Mouse (Mus musculus) left cerebral cortex, postnatal 10 days (tissue): ENCODE data around the gene Nckap5l. TPM values are rescaled to one million over a fixed set of nuclear protein-coding genes. Genes with fewer than 3 reads are reported as not detected.
A peak's percentile ranks its signal among the peaks of the same experiment; 100 is the strongest.
"Not testable (repeated sequence)": the region's sequence is repeated elsewhere in the genome, so short reads cannot be mapped to it uniquely, and the experiment has no call there.

Experiments
- DNase-seq, 2 experiments: peaks; one replicate each; pipeline ENCODE4 v3.0.0; 2021 to 2022; ENCODE audit warnings: low spot score in 2 of 2, mixed read lengths in 1 of 2; ENCODE audit errors: extremely low spot score in 1 of 2
- intact Hi-C: fragments of 180-260 bp; cut with DNase I; formaldehyde crosslinking; loops from one replicate; pipeline ENCODE4 v1.15.1; 2025
- total RNA-seq, 2 experiments: library from RNA; stranded (reverse); gene quantifications; 2 replicates each; pipeline ENCODE4 v1.2.3; 2021

Nckap5l gene
- total RNA-seq, 2 experiments from 2014 or later, result 35.8 to 38.3 TPM

DNA sequence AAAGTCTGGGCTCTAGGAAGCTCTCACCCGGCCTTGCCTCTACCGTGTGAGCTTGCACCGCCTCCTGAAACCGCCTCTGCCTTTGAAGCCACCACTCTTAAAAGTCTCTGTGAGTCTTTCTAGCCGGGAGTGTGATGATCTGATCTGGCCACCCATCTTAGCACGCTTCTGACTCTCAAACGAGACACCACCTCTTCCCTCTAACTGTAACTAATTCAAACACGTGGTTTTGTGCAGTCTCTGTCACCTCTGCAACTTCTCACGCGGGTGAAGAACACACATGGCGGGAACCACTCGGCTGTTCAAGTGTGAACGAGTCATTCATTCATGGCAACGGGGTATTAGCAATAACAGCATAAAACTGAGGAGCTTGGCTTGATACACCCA is 14.1 kb upstream of the Nckap5l start:
- intact Hi-C loops, result loop anchor here (10.0 kb wide), 1 partner anchor 157 kb away; no protein-coding TSS in a partner anchor
- DNase-seq, result no peak

DNA sequence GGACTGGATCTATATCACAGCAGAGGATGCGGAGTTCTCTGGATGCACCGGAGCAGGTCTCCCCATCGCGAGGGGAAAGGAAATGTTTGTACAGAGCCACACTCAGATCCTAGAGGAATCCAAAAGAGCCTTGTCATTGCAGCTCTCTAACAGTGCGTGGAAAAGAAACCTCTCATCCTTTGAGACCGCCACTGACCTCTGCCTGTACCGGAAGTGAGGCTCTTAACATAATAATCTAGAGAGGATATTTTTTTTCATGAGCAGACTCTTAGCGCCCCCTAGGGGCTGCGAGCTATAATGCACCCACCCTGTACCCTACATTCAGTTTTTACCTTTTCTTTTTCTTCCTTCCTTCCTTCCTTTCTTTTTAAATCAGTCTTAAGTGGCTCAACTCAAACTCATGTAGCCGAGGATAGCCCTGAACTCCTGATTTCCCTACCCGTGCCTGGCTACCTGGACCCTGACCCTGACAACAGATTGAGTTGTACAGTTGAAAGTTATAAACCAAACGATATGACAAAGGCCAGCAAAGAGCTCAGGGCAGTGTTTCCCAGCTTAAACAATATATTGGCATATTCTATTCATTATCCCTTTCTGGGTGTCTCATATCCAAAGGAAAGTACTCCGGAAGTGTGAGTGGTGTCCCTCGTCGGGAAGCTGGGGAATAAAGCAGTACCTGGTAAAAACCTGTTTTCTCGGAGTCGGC is 13.6 kb upstream of the Nckap5l start:
- intact Hi-C loops, result loop anchor here (10.0 kb wide), 1 partner anchor 156 kb away; no protein-coding TSS in a partner anchor
- peak in 1 of 2 experiments; percentile 60 for DNase-seq

DNA sequence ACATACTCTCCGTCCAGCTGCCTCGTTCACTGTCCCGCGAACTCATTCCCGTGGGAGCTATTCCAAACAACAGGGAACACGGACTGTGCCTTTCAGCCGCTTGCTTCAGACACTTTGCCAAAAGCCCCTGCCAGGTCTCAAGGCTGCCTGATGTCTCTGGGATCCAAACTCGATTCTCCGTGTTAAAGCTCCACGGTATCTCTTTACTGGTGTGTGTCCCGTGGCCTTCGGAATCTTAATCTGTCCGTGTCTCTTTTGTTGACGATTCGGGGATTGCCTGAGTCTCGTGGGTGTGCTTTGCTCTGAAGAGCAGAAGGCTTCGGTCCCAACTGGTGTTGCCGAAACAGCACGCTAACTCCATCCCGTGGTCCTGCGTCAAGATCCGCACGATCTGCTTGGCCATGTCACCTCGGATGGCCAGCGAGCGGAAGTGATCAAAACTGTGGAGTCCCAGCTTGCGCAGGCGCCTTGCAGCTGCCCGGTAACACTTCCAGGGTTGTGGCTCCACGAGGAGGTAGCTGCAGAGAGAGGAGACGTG is 12.7 kb upstream of the Nckap5l start:
- DNase-seq, result peak in 1 of 2 experiments; percentile 38
- intact Hi-C loops, result loop anchor here (10.0 kb wide), 1 partner anchor 155 kb away; no protein-coding TSS in a partner anchor

DNA sequence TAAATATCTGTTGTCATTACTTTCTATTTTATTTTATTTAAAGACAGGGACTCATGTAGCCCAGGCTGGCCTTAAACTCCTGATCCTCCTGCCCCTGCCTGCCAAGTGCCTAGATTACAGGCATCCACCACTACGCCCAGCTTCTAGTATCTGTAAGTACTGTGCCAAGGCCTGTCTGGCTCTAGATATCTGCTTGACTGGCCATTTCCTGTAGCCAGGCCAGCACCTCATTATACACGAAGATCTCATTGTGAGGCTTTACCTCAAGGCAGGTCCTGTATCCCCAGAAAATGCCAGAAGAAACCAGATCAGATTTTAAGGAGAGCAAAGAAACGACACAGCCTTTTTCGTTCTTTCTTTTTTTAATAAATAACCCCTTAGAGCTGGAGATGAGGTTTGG is 12.2 kb upstream of the Nckap5l start:
- intact Hi-C loops, result loop anchor here (1.0 to 10.0 kb wide), 2 partner anchors 53 to 155 kb away; no protein-coding TSS in a partner anchor

DNA sequence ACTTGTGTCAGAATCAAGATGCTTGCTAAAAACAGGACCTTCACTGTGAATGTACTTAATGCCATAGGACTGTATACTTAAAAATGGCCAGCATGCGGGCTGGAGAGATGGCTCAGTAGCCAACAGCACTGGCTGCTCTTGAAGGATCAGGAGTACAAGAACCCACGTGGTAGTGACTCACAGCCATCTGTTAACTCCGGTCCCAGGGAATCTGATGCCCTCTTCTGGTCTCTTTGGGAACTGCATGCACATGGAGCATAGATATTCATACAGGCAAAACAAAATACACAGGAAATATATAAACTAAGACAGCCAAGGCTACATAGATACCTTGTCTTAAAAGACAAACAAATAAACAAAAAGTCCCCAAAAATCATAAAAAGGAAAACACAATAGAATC is 11.5 kb upstream of the Nckap5l start:
- peak; percentile 77 to 85 for DNase-seq
- intact Hi-C loops, result loop anchor here (1.0 kb wide), 1 partner anchor 53 kb away; no protein-coding TSS in a partner anchor

More for the DNA sequence above, 12.2 kb upstream of the Nckap5l start:
- DNase-seq, result no peak

DNA sequence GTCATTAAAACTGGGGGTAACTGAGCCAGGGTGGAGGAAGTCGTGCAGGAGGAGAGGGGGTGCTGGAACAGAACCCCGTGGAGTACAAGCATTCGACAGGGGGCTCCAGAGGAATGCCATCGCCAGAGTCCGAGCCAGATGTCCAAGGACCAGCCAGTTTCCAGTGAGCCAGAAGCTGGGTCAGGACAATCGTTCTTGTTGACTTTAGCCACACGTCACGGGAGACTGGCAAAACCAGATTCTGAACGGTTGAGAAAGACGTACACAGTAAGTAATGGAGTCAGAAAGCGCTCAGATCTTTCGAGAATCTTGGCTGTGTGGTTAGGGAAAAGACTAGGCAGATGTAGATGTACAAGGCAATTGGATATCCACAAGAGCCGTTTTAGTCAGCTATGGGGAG is 5.6 kb upstream of the Nckap5l start:
- intact Hi-C loops, result no loop called here
- no peak for DNase-seq

DNA sequence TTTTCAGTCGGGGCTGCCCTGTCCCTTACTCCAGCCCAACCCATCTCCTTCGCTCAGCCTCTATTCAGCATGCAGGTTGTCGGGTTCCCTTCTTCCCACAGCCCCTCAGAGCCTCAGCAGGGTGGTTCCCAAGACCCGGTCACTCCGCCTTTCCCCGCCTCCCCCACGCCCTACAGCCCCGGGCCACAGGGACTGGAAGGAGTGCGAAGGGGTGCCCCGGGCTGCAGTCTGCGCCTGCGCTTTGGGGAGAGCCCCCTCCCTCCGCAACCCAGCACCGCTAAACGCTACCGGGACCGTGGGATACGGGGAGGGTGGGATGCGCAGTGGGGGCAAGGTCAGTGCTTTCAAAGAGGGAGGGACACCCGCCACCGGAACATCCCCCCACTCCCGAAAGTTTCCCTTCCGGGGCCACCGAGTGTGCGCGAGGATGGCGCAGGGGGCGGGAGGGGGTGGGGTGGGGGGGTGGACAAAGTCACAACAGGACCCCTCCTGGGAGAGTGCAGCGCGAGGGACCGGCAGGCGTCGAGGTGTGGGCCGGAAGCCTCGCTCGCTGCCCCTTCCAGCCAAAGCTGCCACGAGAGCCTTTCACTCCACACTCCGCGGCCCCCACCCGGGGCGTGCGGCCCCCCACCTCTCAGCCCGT is 464 bp downstream of the Nckap5l start:
- peak; percentile 47 to 85 for DNase-seq
- intact Hi-C loops, result no loop called here

DNA sequence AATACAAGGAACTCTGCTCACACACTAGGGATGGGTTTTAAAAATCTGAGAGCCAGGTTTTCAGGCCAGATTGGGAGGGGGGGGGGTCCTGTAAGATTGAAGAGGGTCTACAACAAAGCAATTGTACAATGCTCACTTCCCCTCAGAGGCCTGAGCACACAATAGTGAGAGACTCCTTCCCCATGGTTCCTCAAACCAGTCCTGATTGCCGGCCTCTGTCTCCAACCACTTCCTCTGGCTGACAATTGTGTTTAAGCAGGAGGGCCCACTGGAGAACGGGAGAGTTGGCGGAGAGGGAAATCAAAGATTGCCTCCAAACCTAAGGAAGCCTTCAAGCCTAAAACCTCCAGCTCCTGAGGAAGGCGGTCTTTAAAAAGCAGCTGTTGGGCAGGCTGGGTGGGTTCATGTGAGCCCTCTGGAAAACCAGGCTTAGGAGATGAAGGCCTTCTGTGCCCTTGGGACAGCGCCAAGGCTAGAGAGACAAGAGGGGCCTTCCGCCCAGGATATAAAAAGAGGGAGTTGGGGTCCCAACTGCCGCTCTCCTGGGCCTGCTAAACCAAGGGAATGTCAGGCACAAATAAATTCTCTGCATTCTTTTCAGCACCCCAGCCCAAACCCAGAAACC is 1.1 kb downstream of the Nckap5l start:
- intact Hi-C loops, result no loop called here
- DNase-seq, result peak in 1 of 2 experiments; percentile 49

DNA sequence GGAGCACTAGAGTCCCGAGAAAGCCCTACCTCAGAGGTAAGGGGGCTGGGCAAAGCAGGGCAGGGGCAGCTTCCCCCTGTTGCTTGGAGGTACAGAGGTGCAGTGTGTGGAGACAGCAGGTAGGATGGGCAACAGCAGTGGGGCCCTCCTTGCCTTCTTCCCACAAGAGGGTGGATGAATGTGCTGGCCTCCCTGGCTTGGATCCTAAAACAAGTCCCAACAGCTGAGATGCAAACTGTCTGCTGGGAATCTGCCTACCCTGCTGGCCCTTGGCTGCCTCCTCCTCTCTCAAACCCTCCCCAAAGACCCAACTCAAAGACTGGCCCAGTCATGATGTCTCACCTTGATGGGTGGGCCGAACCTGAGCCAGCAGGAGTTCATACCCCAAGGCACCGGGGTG is 2.1 kb downstream of the Nckap5l start:
- intact Hi-C loops, result no loop called here
- no peak for DNase-seq

DNA sequence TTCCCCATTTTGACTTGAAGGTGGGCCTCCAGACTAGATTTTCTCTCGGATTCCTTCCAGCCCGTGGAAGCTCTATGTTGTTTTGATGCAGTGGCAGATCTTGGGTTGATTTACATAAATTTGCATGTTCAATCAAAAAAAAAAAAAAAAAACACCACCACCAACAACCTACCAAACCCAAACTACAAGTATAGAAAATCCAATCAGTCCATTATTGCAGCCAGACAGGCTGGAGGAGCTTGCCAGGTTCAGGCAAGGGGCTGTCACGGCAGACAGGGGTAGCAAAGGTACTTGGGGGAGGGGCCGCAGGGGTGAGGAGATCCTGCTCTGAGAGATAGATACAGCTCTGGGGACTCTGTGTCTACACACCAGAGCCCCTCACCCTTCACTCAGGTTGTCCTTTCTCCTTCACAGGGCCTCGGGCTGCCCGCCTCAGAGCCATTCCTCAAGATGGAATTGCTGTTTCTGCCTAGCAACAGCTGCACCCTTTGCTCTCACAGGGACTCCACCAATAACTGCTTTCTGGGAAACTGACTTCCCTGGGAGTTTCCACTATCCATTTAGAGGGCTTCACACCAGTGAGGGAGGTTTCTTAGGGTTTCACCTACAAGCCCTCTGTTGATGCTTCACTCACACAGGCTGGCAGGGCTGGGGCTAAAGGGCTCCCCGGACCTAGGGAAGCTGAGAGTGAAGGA is 2.8 kb downstream of the Nckap5l start:
- intact Hi-C loops, result no loop called here
- no peak for DNase-seq

DNA sequence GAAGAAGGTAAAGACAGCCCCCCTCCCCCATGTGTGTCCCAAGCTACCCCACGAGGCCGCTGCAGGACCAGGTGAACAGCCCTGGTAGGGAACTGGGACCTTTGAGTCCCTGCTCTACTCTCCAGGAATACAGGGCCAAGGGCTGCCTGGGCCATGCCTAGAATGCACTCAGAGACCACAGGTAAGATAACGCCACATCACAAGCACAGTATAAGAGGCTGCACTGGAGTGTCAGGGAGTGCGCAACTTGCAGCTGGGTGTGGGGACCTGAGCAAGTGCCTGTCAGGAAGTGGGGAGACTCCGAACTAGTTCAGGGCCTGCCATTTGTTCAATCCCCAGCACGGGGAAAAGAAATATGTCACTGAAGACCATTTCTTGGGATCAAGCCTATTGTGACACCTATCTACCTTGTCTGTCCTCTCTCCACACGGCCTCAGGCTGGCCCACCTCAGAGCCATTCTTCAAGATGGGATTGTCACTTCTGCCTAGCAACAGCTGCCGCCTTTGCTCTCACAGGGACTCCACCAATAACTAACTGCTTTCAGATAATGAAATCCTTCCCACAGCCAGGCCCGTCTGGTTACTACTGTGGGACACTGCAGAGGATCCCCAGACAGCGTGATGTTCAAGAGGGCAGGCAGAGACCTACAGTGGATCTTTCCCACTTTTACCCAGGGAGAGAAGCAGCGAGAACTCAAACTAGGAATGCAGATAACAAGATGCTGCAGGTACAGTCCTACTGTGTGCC is 4.2 kb downstream of the Nckap5l start:
- intact Hi-C loops, result no loop called here
- DNase-seq, result no peak

DNA sequence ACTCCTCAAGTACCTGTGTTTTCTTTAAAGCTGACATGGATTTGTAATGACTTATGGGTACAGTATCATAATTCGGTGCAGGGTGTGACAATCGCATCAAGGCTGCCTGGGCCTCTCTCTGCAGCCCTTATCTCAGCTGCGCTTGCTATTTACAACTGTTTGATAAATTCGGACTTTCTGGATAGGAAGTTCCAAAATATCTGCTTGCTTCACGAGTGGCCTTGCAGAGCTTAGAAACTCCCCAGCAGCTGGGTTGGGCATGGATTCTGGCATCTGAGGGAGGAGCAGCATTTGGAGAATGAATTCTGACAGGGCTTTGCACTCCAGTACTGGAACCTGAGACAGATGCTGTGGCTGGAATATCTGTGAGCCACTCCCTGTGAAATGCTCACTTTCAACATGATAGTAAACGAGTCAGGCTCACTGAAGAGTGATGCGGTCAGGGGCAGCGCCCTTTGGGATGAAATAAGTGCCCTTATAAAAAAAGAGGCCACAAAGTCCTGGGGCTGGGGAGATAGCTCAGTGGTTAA is 7.7 kb downstream of the Nckap5l start:
- intact Hi-C loops, result no loop called here
- no peak for DNase-seq

DNA sequence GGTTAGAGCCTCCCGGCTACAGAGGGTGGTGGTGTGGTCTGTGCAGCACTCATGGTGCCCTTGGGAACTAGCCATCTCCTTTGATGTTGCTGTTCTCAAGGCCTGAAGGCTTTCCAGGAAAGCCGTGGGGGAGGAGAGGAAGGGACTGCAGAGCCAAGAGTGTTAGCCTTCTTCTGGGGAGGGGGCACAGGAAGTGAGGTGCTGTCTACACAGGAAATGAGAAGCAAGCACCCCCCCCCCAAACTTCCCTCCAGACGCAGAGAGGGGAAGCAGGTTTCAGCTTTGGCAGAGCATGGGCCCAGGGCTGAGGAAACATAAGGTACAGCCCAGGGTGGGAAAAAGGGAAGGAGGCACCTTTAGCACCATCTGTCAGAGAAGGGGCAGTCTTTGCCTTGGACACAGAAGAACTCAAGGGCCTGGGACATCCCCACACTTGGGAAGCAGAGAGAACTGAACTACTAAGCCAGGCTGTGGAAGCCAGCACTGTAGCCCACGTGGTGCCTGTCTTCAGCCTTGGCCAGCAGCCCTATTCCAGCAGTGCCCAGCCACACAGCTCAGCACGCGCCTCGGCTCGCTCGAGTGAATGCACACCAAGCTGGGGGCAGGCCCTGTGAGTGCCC is 8.3 kb downstream of the Nckap5l start:
- DNase-seq, result peak; percentile 53 to 85
- intact Hi-C loops, result no loop called here

DNA sequence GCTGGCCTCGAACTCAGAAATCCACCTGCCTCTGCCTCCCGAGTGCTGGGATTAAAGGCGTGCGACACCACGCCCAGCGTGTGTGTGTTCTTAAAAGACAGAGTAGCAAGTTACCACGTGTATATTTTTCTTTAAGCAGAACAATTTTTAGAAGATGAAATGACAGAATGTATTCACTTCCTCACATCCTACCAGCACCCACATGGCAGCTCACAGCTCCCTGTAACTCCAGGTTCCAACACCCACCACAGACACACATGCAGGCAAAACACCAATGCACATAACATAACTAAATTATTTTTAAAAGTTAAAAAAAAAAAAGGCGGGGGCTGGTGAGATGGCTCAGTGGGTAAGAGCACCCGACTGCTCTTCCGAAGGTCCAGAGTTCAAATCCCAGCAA is 11.4 kb downstream of the Nckap5l start:
- DNase-seq, intact Hi-C loops: not testable (repeated sequence)

DNA sequence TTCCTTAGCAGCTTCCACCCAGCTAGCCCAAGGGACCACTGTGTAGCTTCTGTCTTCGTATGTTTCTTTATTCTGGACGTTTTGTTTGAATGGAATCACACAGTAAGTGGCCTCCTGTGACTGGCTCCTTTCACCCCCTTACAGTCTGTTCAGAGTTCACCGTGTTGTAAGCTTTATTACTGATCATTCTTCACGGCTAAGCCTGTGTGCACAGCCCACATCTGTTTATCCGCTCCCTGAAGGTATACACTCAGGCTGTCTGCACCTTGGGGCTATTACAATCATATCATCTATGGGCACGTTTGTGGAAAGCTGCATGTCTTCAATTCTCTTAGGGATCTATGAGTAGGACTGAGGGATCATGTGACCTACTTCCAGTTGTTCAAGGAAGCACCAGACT is 12.0 kb downstream of the Nckap5l start:
- DNase-seq, result no peak
- intact Hi-C loops, result no loop called here

DNA sequence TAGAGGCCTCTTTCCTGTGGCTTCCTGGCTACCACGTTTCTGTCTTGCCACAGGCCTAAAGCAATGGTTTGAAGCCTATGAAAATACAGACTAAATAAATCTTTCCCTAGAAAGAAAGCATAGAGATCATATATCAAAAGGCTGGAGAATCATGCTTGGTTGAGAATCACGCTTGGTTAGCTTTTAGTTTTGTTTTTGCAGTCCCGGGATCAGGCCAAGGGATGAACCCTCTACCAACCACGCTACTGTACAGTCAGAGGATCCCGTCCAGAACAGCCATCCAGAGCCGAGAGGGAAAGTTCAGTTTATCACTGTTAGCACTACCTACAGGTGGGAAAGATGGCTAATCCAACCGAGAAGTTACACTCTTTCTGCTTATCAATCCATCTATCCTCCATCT is 15.2 kb downstream of the Nckap5l start:
- no peak for DNase-seq
- intact Hi-C loops, result no loop called here

DNA sequence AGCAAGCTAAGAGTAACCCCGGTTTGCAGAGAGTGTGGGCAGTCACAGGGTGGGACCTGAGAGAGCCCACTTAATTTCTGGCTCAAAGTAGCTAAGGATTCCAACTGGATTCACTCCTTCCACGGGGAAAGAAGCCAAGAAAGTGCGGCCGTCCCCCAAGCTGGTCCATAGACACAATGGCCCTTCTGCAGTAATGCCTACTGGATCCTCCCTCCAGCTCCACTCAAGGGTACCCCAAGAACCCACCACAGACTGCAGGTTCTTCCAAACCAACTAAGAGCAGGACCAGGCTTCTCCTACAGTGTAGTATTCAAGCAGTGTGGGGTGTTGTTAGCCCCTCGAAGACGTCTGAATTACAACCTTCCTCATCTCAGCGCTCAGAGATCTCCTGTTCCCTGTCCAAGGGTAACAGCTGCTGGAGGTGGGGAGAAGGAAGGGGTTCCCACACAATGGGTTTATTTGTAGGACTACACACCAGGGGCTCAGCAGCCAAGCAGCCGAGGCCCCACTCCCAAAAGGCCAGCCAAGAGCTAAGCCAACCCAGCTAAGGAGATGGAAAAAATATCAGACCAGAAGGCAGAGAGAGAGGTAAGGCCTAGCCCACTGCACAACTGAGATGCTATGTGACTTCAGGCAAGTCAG is 16.6 kb downstream of the Nckap5l start:
- no peak for DNase-seq
- intact Hi-C loops, result no loop called here
